Mouse (Mus musculus): ENCODE results near the gene Anpep.

GRCm38 (mm10) chr7:79871797-79872345 is 11.0 kb upstream of the Anpep start:
- TF ChIP-seq CTCF (IDR thresholded peaks at IDR 0.05; ENCODE audit: extremely low read depth, insufficient read depth, low read length) (no peak), POLR2A (IDR thresholded peaks at IDR 0.05; ENCODE audit: extremely low read depth, insufficient read depth, low read length) (no peak)

Data from cortical plate, adult 2 months (tissue).